Comparison of ENCODE assay signal across 15 mouse cellular contexts in the genomic region with DNA sequence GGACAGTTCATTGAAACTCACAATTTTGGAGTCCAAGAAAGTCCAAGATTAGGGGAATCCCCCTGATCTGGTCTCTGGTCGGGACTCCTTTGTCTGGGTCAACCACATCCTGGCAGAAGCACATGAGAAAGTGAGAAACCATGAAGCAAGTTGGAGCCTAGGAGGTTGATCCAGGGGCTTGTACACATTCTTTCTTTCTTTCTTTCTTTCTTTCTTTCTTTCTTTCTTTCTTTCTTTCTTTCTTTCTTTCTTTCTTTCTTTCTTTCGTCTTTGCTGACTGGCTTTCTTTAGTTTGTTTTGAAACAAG.
"Had no signal": no experiment of that assay in that cellular context is flagged by ENCODE, and none has a peak within 500 bp of the region (broad histone marks: within the 10 kb centered on the region; RNA-seq: fewer than 3 reads in every experiment).

No protein-coding gene starts in this region.

- H3K4me2 ChIP-seq: liver, embryonic 13.5 days; midbrain, embryonic 11.5 days; neural tube, embryonic 13.5 days had no signal

- H3K36me3 ChIP-seq: liver, embryonic 13.5 days; neural tube, embryonic 13.5 days had no signal

- H3K9ac ChIP-seq: liver, embryonic 13.5 days; neural tube, embryonic 13.5 days had no signal

- H3K27ac ChIP-seq: left cerebral cortex, adult 2 months; liver, embryonic 13.5 days; neural tube, embryonic 13.5 days; stomach, postnatal 0 days had no signal

- DNase-seq: kidney, adult 18-20 months; kidney, adult 9 months; kidney, postnatal 14 days; kidney, postnatal 4 days; layer of hippocampus, adult 9-11 months; liver, embryonic 13.5 days; lung, adult 2 months; lung, postnatal 14 days; lung, postnatal 4 days; midbrain, embryonic 14.5 days; thymus, postnatal 25 days had no signal

- H3K4me1 ChIP-seq: liver, embryonic 13.5 days had no signal

- H3K27me3 ChIP-seq: liver, embryonic 13.5 days; neural tube, embryonic 13.5 days had no signal

- H3K9me3 ChIP-seq: liver, embryonic 13.5 days; neural tube, embryonic 13.5 days had no signal

- H3K4me3 ChIP-seq: left cerebral cortex, adult 2 months; liver, embryonic 13.5 days; neural tube, embryonic 13.5 days had no signal
